Mouse (Mus musculus): ENCODE measurements at regions not wholly inside any gene's neighbourhood (a gene's known extent, or its start where the extent isn't known, plus 50 kb on each side); places are given as distances from the start of the nearest gene placed in this dataset.
"Not testable (repeated sequence)": the region's sequence is repeated elsewhere in the genome, so short reads cannot be mapped to it uniquely, and the experiment has no call there.

DNA sequence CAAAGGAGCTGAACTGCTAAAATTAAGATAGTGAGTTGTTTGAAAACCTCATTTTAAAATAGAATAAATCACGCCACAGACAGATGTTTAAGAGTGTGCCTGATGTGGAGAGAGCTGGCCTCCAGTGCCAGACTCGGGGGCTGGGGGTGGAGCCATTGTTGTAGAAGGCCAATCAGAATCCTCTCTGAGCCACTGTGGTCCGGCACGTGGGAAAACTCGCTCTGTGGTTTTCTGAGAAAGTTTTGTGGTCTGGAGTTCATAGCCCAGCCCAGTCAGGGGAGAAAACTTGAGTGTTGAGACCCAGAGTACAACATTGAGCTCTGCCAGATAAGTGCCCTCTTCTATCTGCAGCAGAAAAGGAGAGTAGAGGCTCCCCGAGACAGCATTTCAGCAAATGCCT lies 463.7 kb upstream of the Sall1 start:
- WGBS = 16% methylated on average over 6 of the region's 6 CpGs
- TF ChIP-seq CTCF (IDR thresholded peaks at IDR 0.05; ENCODE audit: control insufficient read depth, insufficient read depth, low read length) = no peak
- no peak for TF ChIP-seq POLR2A (IDR thresholded peaks at IDR 0.05; ENCODE audit: borderline replicate concordance, control insufficient read depth, low read depth, low read length)

DNA sequence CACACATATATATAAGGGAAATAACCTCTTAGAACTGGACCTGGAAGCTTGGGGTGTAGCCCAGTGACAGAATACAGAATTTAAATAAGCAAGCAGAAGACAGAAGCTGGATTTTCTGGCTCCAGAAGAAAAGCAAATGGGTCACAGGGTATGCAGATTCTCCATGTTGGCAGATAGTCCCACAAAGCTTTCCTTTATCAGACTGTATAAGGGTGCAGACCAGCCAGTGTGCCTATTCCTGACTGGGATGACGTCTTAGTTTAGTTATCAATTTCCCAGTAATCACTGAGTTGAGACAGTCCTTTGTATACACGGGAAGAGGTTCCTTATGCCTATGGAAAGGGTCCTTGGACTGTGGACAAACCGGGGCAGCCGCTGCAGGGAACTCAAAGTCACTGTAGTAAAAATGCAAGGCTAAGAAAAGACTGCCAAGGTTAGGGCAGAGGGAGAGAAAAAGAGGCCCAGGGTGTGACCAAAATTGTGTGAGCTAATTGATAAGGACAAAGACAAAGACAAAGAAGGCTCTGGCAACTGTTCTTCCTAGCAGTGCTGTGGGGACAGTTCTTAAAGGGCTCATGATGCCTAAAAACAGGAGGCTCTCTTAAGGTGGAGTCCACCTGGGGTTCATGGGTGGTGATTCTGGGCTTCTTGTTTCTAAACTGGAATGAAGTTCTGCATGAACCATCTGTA lies 459.7 kb upstream of the Sall1 start:
- TF ChIP-seq POLR2A (IDR thresholded peaks at IDR 0.05; ENCODE audit: borderline replicate concordance, control insufficient read depth, low read depth, low read length) = no peak
- no peak for TF ChIP-seq CTCF (IDR thresholded peaks at IDR 0.05; ENCODE audit: control insufficient read depth, insufficient read depth, low read length)
- H3K27ac ChIP-seq (ENCODE audit: control insufficient read depth, insufficient read depth, low read depth, low read length, poor library complexity) = no peak overlapping the region

More for the DNA sequence above, 463.7 kb upstream of the Sall1 start:
- Histone ChIP-seq H3K27ac (ENCODE audit: control insufficient read depth, insufficient read depth, low read depth, low read length, poor library complexity) (no peak overlapping the region), H3K4me1 (ENCODE audit: control insufficient read depth, insufficient read depth, low read length) (no peaks in the 10 kb centered on the region), H3K4me3 (replicated peaks; ENCODE audit: control insufficient read depth, low read depth, low read length) (no peak overlapping the region)

DNA sequence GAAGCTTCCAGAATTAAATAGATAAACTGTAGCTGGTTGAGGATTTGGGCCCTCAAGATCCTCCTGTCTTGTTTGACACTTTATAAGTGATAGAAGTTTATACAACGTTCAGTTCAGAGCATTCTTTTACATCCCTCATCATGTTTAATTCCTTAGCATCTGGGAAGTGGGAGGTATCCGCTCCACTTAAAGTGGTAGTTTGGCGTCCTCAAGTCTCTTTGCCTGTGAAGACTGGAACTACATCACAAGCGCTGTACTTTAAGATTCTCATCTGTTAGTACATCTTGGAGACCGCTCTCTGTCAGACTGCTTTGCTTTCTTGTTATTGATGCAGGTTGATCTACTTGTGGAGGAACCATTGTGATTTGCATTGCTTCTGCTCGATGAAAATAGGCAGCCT lies 459.1 kb upstream of the Sall1 start:
- Histone ChIP-seq H3K27ac (ENCODE audit: control insufficient read depth, insufficient read depth, low read depth, low read length, poor library complexity) (no peak overlapping the region), H3K4me1 (ENCODE audit: control insufficient read depth, insufficient read depth, low read length) (no peaks in the 10 kb centered on the region), H3K4me3 (replicated peaks; ENCODE audit: control insufficient read depth, low read depth, low read length) (no peak overlapping the region)
- TF ChIP-seq POLR2A (IDR thresholded peaks at IDR 0.05; ENCODE audit: borderline replicate concordance, control insufficient read depth, low read depth, low read length) (no peak), CTCF (IDR thresholded peaks at IDR 0.05; ENCODE audit: control insufficient read depth, insufficient read depth, low read length) (no peak)
- WGBS = 81% methylated on average over 6 of the region's 6 CpGs

More for the DNA sequence above, 459.7 kb upstream of the Sall1 start:
- no peaks in the 10 kb centered on the region for H3K4me1 ChIP-seq (ENCODE audit: control insufficient read depth, insufficient read depth, low read length)
- H3K4me3 ChIP-seq (replicated peaks; ENCODE audit: control insufficient read depth, low read depth, low read length) = no peak overlapping the region
- WGBS = 76% methylated on average over 4 of the region's 4 CpGs

GRCm38 (mm10) chr8:89501756-89502155 lies 457.8 kb upstream of the Sall1 start:
- Histone ChIP-seq H3K27ac (ENCODE audit: control insufficient read depth, insufficient read depth, low read depth, low read length, poor library complexity) (no peak overlapping the region), H3K4me3 (replicated peaks; ENCODE audit: control insufficient read depth, low read depth, low read length) (no peak overlapping the region), H3K4me1 (ENCODE audit: control insufficient read depth, insufficient read depth, low read length) (no peaks in the 10 kb centered on the region)
- WGBS = 80% methylated on average over 6 of the region's 6 CpGs
- no peak for TF ChIP-seq CTCF (IDR thresholded peaks at IDR 0.05; ENCODE audit: control insufficient read depth, insufficient read depth, low read length)
- no peak for TF ChIP-seq POLR2A (IDR thresholded peaks at IDR 0.05; ENCODE audit: borderline replicate concordance, control insufficient read depth, low read depth, low read length)

GRCm38 (mm10) chr8:89499831-89500230 lies 455.9 kb upstream of the Sall1 start:
- Histone ChIP-seq H3K4me1 (ENCODE audit: control insufficient read depth, insufficient read depth, low read length) (no peaks in the 10 kb centered on the region), H3K4me3 (replicated peaks; ENCODE audit: control insufficient read depth, low read depth, low read length) (no peak overlapping the region), H3K27ac (ENCODE audit: control insufficient read depth, insufficient read depth, low read depth, low read length, poor library complexity) (no peak overlapping the region)
- TF ChIP-seq POLR2A (IDR thresholded peaks at IDR 0.05; ENCODE audit: borderline replicate concordance, control insufficient read depth, low read depth, low read length) (no peak), CTCF (IDR thresholded peaks at IDR 0.05; ENCODE audit: control insufficient read depth, insufficient read depth, low read length) (no peak)
- WGBS = 81% methylated on average over 6 of the region's 6 CpGs

- Histone ChIP-seq H3K27ac (ENCODE audit: control insufficient read depth, insufficient read depth, low read depth, low read length, poor library complexity) (no peak overlapping the region), H3K4me3 (replicated peaks; ENCODE audit: control insufficient read depth, low read depth, low read length) (no peak overlapping the region), H3K4me1 (ENCODE audit: control insufficient read depth, insufficient read depth, low read length) (no peaks in the 10 kb centered on the region)
- no peak for TF ChIP-seq CTCF (IDR thresholded peaks at IDR 0.05; ENCODE audit: control insufficient read depth, insufficient read depth, low read length)
- no peak for TF ChIP-seq POLR2A (IDR thresholded peaks at IDR 0.05; ENCODE audit: borderline replicate concordance, control insufficient read depth, low read depth, low read length)
- WGBS = 64% methylated on average over 6 of the region's 6 CpGs
Measured at GRCm38 (mm10) chr8:89498088-89498695, 454.2 kb upstream of the Sall1 start.

DNA sequence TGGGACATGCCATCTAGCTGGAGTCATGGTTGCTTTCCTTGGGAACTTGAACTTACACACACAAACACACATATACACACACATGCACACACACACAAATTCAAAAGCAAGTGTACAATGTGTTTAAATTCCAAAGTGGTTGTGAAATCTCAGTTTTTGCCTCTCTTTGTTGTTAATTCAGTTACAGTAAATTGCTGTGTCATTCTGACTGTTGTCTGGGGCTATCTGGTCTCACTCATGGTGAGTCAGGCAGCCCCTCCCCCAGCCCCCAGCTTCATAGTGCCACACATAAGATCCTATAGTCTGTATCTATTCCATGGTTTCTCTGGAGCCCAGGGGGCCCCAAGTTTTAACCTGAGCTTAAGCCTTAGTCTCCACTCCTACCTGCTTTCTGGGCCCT lies 448.4 kb upstream of the Sall1 start:
- no peak overlapping the region for H3K27ac ChIP-seq (ENCODE audit: control insufficient read depth, insufficient read depth, low read depth, low read length, poor library complexity)
- no peaks in the 10 kb centered on the region for H3K4me1 ChIP-seq (ENCODE audit: control insufficient read depth, insufficient read depth, low read length)
- no peak overlapping the region for H3K4me3 ChIP-seq (replicated peaks; ENCODE audit: control insufficient read depth, low read depth, low read length)
- TF ChIP-seq CTCF (IDR thresholded peaks at IDR 0.05; ENCODE audit: control insufficient read depth, insufficient read depth, low read length) = no peak
- no peak for TF ChIP-seq POLR2A (IDR thresholded peaks at IDR 0.05; ENCODE audit: borderline replicate concordance, control insufficient read depth, low read depth, low read length)

DNA sequence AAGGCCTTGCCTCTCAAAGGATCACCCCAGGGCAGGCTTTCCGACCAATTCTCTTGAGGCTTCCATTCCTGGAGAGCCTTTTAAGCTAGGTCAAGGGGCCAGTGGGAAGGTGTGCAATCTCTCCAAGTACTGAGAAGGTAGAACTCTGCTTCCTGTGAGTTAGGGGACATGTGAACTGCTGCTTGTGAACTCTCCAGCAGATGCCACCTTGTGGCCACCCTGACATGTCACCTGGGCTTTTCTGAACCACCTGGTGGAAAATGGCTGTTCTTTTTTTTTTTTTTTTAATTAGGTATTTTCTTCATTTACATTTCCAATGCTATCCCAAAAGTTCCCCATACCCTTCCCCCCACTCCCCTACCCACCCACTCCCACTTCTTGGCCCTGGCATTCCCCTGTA lies 438.5 kb upstream of the Sall1 start:
- 85% methylated on average over 1 of the region's 1 CpGs for WGBS
- not testable (repeated sequence) for H3K4me3 ChIP-seq (replicated peaks; ENCODE audit: control insufficient read depth, low read depth, low read length); H3K27ac ChIP-seq (ENCODE audit: control insufficient read depth, insufficient read depth, low read depth, low read length, poor library complexity)

DNA sequence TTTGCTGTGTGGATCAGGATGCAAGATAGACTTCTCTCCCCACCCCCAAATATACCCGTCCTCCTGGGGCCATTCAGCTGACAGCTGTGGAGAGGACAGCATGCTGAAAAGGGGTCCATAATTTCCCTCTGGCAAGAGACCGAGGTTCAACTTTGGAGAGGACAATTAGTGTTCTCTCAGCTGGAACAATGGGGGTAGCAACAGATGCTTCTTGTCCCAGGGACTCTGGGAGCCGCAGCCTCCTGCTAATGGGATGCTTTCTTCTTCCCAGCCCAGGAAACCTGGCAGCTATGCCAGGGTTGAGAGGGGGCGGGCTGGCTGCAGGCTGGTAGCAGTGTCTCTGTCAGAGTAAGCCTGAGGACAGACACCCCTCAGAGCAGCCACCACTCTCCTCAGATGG lies 433.0 kb upstream of the Sall1 start:
- TF ChIP-seq CTCF (IDR thresholded peaks at IDR 0.05; ENCODE audit: control insufficient read depth, insufficient read depth, low read length) = no peak
- no peak for TF ChIP-seq POLR2A (IDR thresholded peaks at IDR 0.05; ENCODE audit: borderline replicate concordance, control insufficient read depth, low read depth, low read length)
- H3K27ac ChIP-seq (ENCODE audit: control insufficient read depth, insufficient read depth, low read depth, low read length, poor library complexity) = no peak overlapping the region
- no peak overlapping the region for H3K4me3 ChIP-seq (replicated peaks; ENCODE audit: control insufficient read depth, low read depth, low read length)
- WGBS = 59% methylated on average over 4 of the region's 4 CpGs
- no peaks in the 10 kb centered on the region for H3K4me1 ChIP-seq (ENCODE audit: control insufficient read depth, insufficient read depth, low read length)

More for the DNA sequence above, 438.5 kb upstream of the Sall1 start:
- not testable (repeated sequence) for H3K4me1 ChIP-seq (ENCODE audit: control insufficient read depth, insufficient read depth, low read length)

All from bone marrow, adult 2 months (tissue).